Mouse (Mus musculus) kidney, adult 2 months (tissue): Measurements from ENCODE around the gene Cryba1.

Source experiments
- CTCF ChIP-seq: fragments of 200-500 bp; conservative IDR thresholded peaks from 2 replicates; pipeline ENCODE4 v1.5.1; 2011; ENCODE audit warnings: low read depth, mild to moderate bottlenecking, control low read depth, low read length, moderate library complexity, mixed read lengths; ENCODE audit not compliant: insufficient read depth, insufficient read length
- POLR2A ChIP-seq: fragments of 200-500 bp; IDR thresholded peaks from one replicate; pipeline ENCODE4 v1.6.1; 2011; ENCODE audit warnings: low read depth, low read length, control low read depth

DNA sequence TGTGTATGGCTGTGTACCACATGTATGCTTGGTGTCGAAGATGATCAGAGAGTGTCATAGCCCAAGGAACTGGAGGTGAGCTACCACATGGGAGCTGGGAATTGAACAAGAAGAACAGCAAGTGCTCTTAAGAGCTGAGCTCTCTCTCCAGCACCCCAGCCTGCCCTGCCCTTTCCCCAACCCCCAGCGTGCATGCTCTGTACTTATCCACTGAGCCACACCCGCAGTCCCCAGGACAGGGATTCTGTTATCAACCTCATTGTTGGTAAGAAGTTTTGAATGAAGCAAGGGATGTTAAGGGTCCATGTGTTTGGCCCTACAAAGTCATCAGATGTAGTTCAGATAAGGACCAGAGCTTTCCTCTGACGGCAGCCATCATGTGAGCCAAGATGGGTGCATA is 21.6 kb upstream of the Cryba1 start:
- TF ChIP-seq CTCF (no peak), POLR2A (no peak)
